Mouse (Mus musculus) intestine, embryonic 15.5 days (tissue): ENCODE results near the gene Aspm. TPM values are rescaled to one million over a fixed set of nuclear protein-coding genes. Genes with fewer than 3 reads are reported as not detected.

Experiments used
- polyA plus RNA-seq: library from polyadenylated mRNA; unstranded; fragments of >200 nt; fragmentation: Nextera tagmentation; extraction: Ambion mirVana; gene quantifications from 2 replicates; pipeline ENCODE4 v1.2.1, GENCODE M21; 2015

The Aspm gene
- polyA plus RNA-seq, 1 experiment from 2014 or later, result 12.6 TPM

Other genes starting within 250 kb of the Aspm start
- gene Crb1, start 77.7 kb upstream of the Aspm start, polyA plus RNA-seq, result 0.05 and 0.10 TPM in 2 replicates
- 6.5 and 8.6 TPM in 2 replicates for gene Zbtb41, start 32.5 kb upstream of the Aspm start, polyA plus RNA-seq
- gene F13b, start 46.9 kb downstream of the Aspm start, polyA plus RNA-seq, result 0.20 and 0.30 TPM in 2 replicates
- gene Cfhr1, start 105.5 kb downstream of the Aspm start, polyA plus RNA-seq, result 0.15 TPM in 1 of 2 replicates, not detected in the other